Mouse (Mus musculus) liver, embryonic 14.5 days (tissue): Measurements from ENCODE around the gene Espl1. TPM values are rescaled to one million over a fixed set of nuclear protein-coding genes. Genes with fewer than 3 reads are reported as not detected.

ENCODE experiments used
- ATAC-seq: fragments of 200-750 bp; cut with Nextera tagmentation; 2 replicates; pipeline ENCODE4 v1.8.0; 2017; ENCODE audit warnings: moderate number of reproducible peaks, mild to moderate bottlenecking, moderate library complexity; ENCODE audit not compliant: insufficient read depth
- DNase-seq, 3 experiments: peaks; one replicate each; pipeline ENCODE4 v3.0.0-alpha.2; 2012 to 2013; ENCODE audit warnings: low read depth in 3 of 3, low spot score in 3 of 3
- H3K27ac ChIP-seq: fragments of 300-500 bp; sonication (generic); 2 replicates; pipeline ENCODE4 v1.5.1; 2014; ENCODE audit warnings: moderate library complexity, mild to moderate bottlenecking, control low read depth, inconsistent platforms
- H3K27me3 ChIP-seq: fragments of 300-500 bp; sonication (generic); 2 replicates; pipeline ENCODE4 v1.6.1; 2014; ENCODE audit warnings: mild to moderate bottlenecking, low read length, moderate library complexity; ENCODE audit not compliant: control insufficient read depth, insufficient read depth
- H3K36me3 ChIP-seq: fragments of 300-500 bp; sonication (generic); replicated peaks from 2 replicates; pipeline ENCODE4 v1.6.1; 2014; ENCODE audit warnings: low read depth; ENCODE audit not compliant: control insufficient read depth, insufficient read depth
- H3K4me1 ChIP-seq, 2 experiments: fragments of 200-500 bp in 1 of 2; fragments of 300-500 bp in 1 of 2; sonication (generic) in 1 of 2; replicated peaks; 2 replicates each; pipeline ENCODE4 v1.6.1; 2012 to 2014; ENCODE audit warnings: antibody characterized with exemption in 1 of 2, inconsistent platforms in 1 of 2, low read length in 1 of 2; ENCODE audit not compliant: control insufficient read depth in 2 of 2, insufficient read depth in 2 of 2
- H3K4me2 ChIP-seq: fragments of 300-500 bp; sonication (generic); 2 replicates; pipeline ENCODE4 v1.6.1; 2014; ENCODE audit warnings: low read depth, mild to moderate bottlenecking, control low read depth, moderate library complexity
- H3K4me3 ChIP-seq, 2 experiments: fragments of 200-500 bp in 1 of 2; fragments of 300-500 bp in 1 of 2; sonication (generic) in 1 of 2; 2 replicates each; pipeline ENCODE4 v1.5.1; 2012 to 2014; ENCODE audit warnings: low read depth in 2 of 2, low read length in 2 of 2, mild to moderate bottlenecking in 2 of 2, control low read depth in 1 of 2, inconsistent platforms in 1 of 2, moderate library complexity in 1 of 2; ENCODE audit not compliant: insufficient read depth in 1 of 2
- H3K9ac ChIP-seq: fragments of 300-500 bp; sonication (generic); replicated peaks from 2 replicates; pipeline ENCODE4 v1.6.1; 2014; ENCODE audit warnings: mild to moderate bottlenecking, control low read depth, moderate library complexity
- H3K9me3 ChIP-seq: fragments of 300-500 bp; sonication (generic); 2 replicates; pipeline ENCODE4 v1.6.1; 2016; ENCODE audit warnings: low read length, mixed read lengths; ENCODE audit not compliant: control insufficient read depth
- CTCF ChIP-seq: IDR thresholded peaks from 2 replicates; pipeline ENCODE4 v1.5.1; 2016; ENCODE audit warnings: antibody characterized with exemption, low read depth, control low read depth
- EP300 ChIP-seq: IDR thresholded peaks from 2 replicates; pipeline ENCODE4 v1.6.1; 2016; ENCODE audit warnings: antibody characterized with exemption, low read depth
- whole genome bisulfite sequencing: fragments of 180-500 bp; shearing (Covaris S2); extraction: QIAGEN DNeasy Blood & Tissue Kit; methylation state at CpG from one replicate; pipeline ENCODE4 v1.1.7; 2014; ENCODE audit not compliant: insufficient replicate concordance; 5-methylcytosine and 5-hydroxymethylcytosine counted together
- polyA plus RNA-seq, 2 experiments: library from polyadenylated mRNA; depleted of rRNA in 1 of 2; stranded (reverse) in 1 of 2; unstranded in 1 of 2; fragments of >200 nt; fragmentation: Nextera tagmentation in 1 of 2; extraction: Ambion mirVana in 1 of 2; gene quantifications; 2 replicates each; pipeline versions ENCODE4 v1.2.1 to v1.2.3; 2012 to 2014

The Espl1 gene
- polyA plus RNA-seq, 2 experiments = 17.0 to 25.6 TPM

DNA sequence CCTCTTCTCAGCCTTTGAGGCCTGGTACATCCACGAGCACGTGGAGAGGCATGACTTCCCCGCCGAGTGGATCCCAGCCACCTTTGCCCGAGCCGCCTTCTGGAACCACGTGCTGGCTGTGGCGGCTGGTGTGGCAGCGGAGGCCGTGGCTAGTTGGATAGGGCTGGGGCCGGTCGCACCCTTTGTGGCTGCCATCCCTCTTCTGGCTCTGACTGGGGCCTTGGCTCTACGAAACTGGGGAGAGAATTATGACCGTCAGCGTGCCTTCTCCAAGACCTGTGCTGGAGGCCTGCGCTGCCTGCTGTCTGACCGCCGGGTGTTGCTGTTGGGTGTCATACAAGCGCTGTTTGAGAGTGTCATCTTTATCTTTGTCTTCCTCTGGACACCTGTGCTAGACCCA is 15.4 kb upstream of the Espl1 start:
- no peak for DNase-seq
- Histone ChIP-seq H3K27ac (no peak overlapping the region), H3K9ac (no peak overlapping the region), H3K4me3 (peak overlapping the region in 1 of 2 experiments; percentile 72; a peak in 2 of 4 replicates), H3K4me2 (peak overlapping the region; percentile 97), H3K27me3 (no peaks in the 10 kb centered on the region), H3K36me3 (no peaks in the 10 kb centered on the region), H3K4me1 (peaks cover 24 to 30% of the 10 kb centered on the region in 2 experiments), H3K9me3 (no peaks in the 10 kb centered on the region)
- ATAC-seq = no peak
- WGBS = 85% methylated on average over 19 of the region's 19 CpGs
- TF ChIP-seq EP300 (no peak), CTCF (no peak)

DNA sequence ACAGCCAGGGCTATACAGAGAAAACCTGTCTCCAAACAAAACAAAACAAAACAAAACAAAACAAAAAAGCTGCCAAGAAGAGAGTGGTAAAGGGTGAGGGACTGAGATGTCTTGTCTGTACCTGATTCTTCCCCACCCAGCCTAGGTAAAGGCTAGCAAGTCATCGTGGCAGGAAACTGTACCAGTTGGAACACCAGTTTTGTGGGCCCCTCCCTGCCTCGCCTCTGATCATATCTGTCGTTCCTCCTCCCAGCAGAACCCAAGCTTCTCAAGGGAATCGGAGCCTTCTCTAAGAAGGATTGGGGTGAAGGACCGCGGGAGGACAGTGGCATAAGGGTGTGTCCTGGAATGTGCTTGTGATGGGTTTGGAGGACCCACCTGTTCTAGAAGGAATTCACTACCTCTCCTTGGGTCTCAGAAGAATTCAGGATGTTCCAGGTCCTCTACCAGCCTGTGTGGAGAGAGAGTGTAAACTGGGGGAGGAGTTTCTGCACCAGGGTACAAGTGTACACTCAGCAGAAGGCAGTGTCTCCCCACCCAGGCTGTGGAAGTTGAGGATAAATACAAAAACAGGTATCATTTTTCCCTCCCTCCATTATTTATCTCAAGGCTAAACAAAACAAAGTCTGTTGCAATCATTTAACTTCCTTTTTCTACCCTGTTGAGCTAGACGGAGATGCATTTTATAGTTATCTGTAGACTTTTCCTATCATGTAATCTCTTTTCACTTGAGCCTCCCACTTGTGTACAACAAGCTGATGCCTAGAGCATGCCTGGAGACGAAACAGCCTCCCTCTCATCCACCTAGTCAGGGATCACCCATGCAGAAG is 13.4 kb upstream of the Espl1 start:
- Histone ChIP-seq H3K36me3 (no peaks in the 10 kb centered on the region), H3K9me3 (no peaks in the 10 kb centered on the region), H3K4me3 (no peak overlapping the region), H3K27me3 (no peaks in the 10 kb centered on the region), H3K4me2 (peak overlapping the region; percentile 7; the same call in 1 of the 2 replicates), H3K27ac (0 out of 2 replicates have a peak overlapping the region, but pooled peaks have one; percentile 20), H3K9ac (no peak overlapping the region), H3K4me1 (peaks cover 24 to 30% of the 10 kb centered on the region in 2 experiments)
- ATAC-seq (no peak), DNase-seq (peak in 2 of 3 experiments; percentile 26 to 32)
- TF ChIP-seq EP300 (no peak), CTCF (no peak)
- WGBS = 14% methylated on average over 8 of the region's 8 CpGs

DNA sequence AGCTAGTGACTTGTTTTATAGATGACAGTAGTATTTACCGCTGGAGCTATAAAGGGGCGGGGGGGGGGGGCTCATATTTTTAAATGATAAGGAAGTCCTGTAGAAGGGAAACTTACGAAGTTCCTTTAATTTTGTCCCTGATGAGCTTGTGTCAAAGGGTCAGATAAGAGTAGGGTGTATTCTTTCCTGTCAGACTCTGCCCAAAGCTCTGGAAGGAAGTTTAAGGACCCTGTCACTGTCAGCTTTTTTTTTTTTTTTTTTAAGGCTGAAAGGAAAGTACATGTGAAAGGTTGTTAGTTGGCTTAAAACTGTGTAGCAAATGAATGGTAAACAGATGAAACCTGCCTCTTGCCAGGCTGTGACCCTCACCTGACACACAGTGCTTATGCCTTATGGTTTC is 12.4 kb upstream of the Espl1 start:
- WGBS = 11% methylated on average over 3 of the region's 3 CpGs
- Histone ChIP-seq H3K36me3 (no peaks in the 10 kb centered on the region), H3K4me3 (no peak overlapping the region), H3K4me1 (peaks cover 24 to 30% of the 10 kb centered on the region in 2 experiments), H3K27ac (no peak overlapping the region), H3K27me3 (no peaks in the 10 kb centered on the region), H3K9me3 (no peaks in the 10 kb centered on the region), H3K4me2 (no peak overlapping the region), H3K9ac (no peak overlapping the region)
- ATAC-seq (no peak), DNase-seq (no peak)
- TF ChIP-seq CTCF (no peak), EP300 (no peak)

DNA sequence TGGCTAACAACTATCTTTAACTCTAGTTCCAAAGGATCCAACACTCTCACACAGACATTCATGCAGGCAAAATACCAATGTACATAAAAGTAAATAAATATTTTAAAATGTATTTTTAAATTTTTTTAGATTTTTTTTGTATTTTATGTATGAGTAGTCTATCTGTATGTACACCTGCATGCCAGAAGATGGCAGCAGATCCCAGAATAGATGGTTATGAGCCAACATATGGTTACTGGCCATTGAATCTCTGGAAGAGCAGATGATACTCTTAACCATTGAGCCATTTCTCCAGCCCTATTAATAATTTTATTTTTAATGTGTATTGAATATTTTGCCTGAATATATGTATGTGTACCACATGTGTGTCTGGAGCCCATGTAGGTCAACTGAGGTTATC is 8.7 kb upstream of the Espl1 start:
- no peak overlapping the region for H3K9ac ChIP-seq
- no peaks in the 10 kb centered on the region for H3K9me3 ChIP-seq
- peak in 1 of 3 experiments; percentile 37 for DNase-seq
- no peak overlapping the region for H3K27ac ChIP-seq
- H3K4me3 ChIP-seq = no peak overlapping the region
- no peaks in the 10 kb centered on the region for H3K27me3 ChIP-seq
- ATAC-seq = no peak
- H3K4me2 ChIP-seq = no peak overlapping the region
- H3K4me1 ChIP-seq = peaks cover 8 to 14% of the 10 kb centered on the region in 2 experiments
- TF ChIP-seq CTCF = peak; percentile 62
- TF ChIP-seq EP300 = no peak
- H3K36me3 ChIP-seq = no peaks in the 10 kb centered on the region

DNA sequence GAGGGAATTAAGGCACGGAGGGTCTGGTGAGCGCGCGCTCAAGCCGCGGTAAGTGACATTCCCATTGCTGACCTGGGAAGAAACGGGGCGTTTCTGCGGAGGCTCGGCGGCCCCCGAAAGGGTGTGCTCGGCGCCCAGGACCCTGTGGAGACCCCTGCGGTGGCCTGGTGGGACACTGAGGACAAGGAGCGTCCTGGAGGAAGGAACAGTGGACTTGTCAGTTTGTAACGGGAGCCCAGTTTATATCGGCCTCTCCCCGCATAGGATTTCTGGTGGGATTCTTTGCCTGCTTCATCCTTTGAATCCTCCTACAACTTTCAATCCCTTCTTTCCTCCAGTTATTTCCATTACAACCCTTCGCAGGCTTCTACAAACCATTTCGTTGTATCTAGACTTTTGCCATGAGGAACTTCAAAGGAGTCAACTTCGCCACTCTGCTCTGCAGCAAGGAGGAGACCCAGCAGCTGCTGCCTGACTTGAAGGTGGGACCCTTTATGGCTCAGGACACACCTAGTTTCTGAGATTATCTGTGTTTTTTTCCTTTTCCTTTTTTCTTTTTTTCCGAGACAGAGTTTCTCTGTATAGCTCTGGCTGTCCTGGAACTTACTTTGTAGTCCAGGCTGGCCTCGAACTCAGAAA is 421 bp downstream of the Espl1 start:
- 3% methylated on average over 24 of the region's 24 CpGs for WGBS
- no peak for DNase-seq
- ATAC-seq = peak; percentile 49

More for the DNA sequence above, 421 bp downstream of the Espl1 start:
- peak overlapping the region; percentile 90 for H3K9ac ChIP-seq
- TF ChIP-seq EP300 = no peak
- no peak for TF ChIP-seq CTCF
- H3K36me3 ChIP-seq = peaks cover 33% of the 10 kb centered on the region
- H3K4me2 ChIP-seq = peak overlapping the region; percentile 86
- H3K4me1 ChIP-seq = peaks cover 4 to 9% of the 10 kb centered on the region in 2 experiments; a peak in 3 of 4 replicates
- H3K27ac ChIP-seq = peak overlapping the region; percentile 56
- H3K9me3 ChIP-seq = no peaks in the 10 kb centered on the region
- no peaks in the 10 kb centered on the region for H3K27me3 ChIP-seq
- H3K4me3 ChIP-seq = peak overlapping the region; percentile 90 to 93
